Mouse (Mus musculus): Measurements from ENCODE around the gene Zfp963. TPM values are rescaled to one million over a fixed set of nuclear protein-coding genes. Genes with fewer than 3 reads are reported as not detected.

Gene Zfp963
- total and polyA plus RNA-seq, 3 experiments = 1.9 to 5.5 (median 4.8) TPM

GRCm38 (mm10) chr8:69717232-69717580, 32.6 kb downstream of the Zfp963 start:
- no peaks in the 10 kb centered on the region for H3K27me3 ChIP-seq (replicated peaks)
- H3K4me3 ChIP-seq (replicated peaks in 1 of 3; ENCODE audit: low read depth in 2 of 3, low read length in 2 of 3, poor library complexity in 1 of 3) = peak overlapping the region; percentile 56 to 91 (median 81)
- H3K9me3 ChIP-seq (replicated peaks; ENCODE audit: low read length) = no peaks in the 10 kb centered on the region
- DNase-seq (ENCODE audit: extremely low read depth) = no peak
- H3K9ac ChIP-seq (ENCODE audit: insufficient read depth, low read depth) = peak overlapping the region; percentile 41
- peaks cover 33% of the 10 kb centered on the region for H3K79me2 ChIP-seq (replicated peaks; ENCODE audit: control insufficient read depth, extremely low read depth, insufficient read depth, poor library complexity, severe bottlenecking)
- peaks cover 14 to 22% of the 10 kb centered on the region in 2 experiments for H3K36me3 ChIP-seq (replicated peaks in 1 of 2; ENCODE audit: control insufficient read depth in 1 of 2, insufficient read depth in 1 of 2, low read length in 1 of 2)
- TF ChIP-seq POLR2AphosphoS2 (IDR thresholded peaks at IDR 0.05; ENCODE audit: low read depth, low read length) (peak; percentile 5; the same call in 1 of the 2 replicates), NELFE (IDR thresholded peaks at IDR 0.05; ENCODE audit: low read depth, low read length) (peak; percentile 28; the same call in 1 of the 2 replicates), TBP (conservative IDR thresholded peaks at IDR 0.05; ENCODE audit: low read depth, low read length) (0 out of 2 replicates have a peak, but pooled peaks have one; percentile 79), CTCF (conservative IDR thresholded peaks at IDR 0.05 in 1 of 2, IDR thresholded peaks at IDR 0.05 in 1 of 2; ENCODE audit: low read depth in 2 of 2, low read length in 2 of 2) (no peak)
- H3K4me2 ChIP-seq (ENCODE audit: insufficient read depth, low read depth, poor library complexity, severe bottlenecking) = peak overlapping the region; percentile 37
- H3K4me1 ChIP-seq (ENCODE audit: control insufficient read depth in 1 of 2, insufficient read depth in 2 of 2) = peaks cover 4 to 24% of the 10 kb centered on the region in 2 experiments
- in situ Hi-C loops (cut with MboI; ENCODE audit: low pct_ligation_motif_present, low pct_unique_long_range_greater_than_20kb, low sequenced_read_pairs) = no loop called here
- dilution Hi-C loops (cut with MboI; ENCODE audit: extremely low pct_ligation_motif_present, extremely low pct_unique_long_range_greater_than_20kb, low sequenced_read_pairs) = no loop called here
- H3K27ac ChIP-seq (ENCODE audit: insufficient read depth, low read depth) = no peak overlapping the region

- Histone ChIP-seq H3K4me1 (ENCODE audit: control insufficient read depth in 1 of 2, insufficient read depth in 2 of 2) (peaks cover 4 to 24% of the 10 kb centered on the region in 2 experiments), H3K4me3 (replicated peaks in 1 of 3; ENCODE audit: low read depth in 2 of 3, low read length in 2 of 3, poor library complexity in 1 of 3) (peak overlapping the region; percentile 81 to 92 (median 91)), H3K27me3 (replicated peaks) (no peaks in the 10 kb centered on the region), H3K79me2 (replicated peaks; ENCODE audit: control insufficient read depth, extremely low read depth, insufficient read depth, poor library complexity, severe bottlenecking) (peaks cover 36% of the 10 kb centered on the region), H3K9ac (ENCODE audit: insufficient read depth, low read depth) (peak overlapping the region; percentile 94), H3K9me3 (replicated peaks; ENCODE audit: low read length) (no peaks in the 10 kb centered on the region), H3K36me3 (replicated peaks in 1 of 2; ENCODE audit: control insufficient read depth in 1 of 2, insufficient read depth in 1 of 2, low read length in 1 of 2) (peaks cover 14 to 27% of the 10 kb centered on the region in 2 experiments), H3K4me2 (ENCODE audit: insufficient read depth, low read depth, poor library complexity, severe bottlenecking) (no peak overlapping the region), H3K27ac (ENCODE audit: insufficient read depth, low read depth) (peak overlapping the region; percentile 98)
- dilution Hi-C loops (cut with MboI; ENCODE audit: extremely low pct_ligation_motif_present, extremely low pct_unique_long_range_greater_than_20kb, low sequenced_read_pairs) (no loop called here), in situ Hi-C loops (cut with MboI; ENCODE audit: low pct_ligation_motif_present, low pct_unique_long_range_greater_than_20kb, low sequenced_read_pairs) (no loop called here)
- peak; percentile 100 for DNase-seq (ENCODE audit: extremely low read depth)
- TF ChIP-seq ELF1 (IDR thresholded peaks at IDR 0.05; ENCODE audit: low read depth, low read length) = peak; percentile 99
- TF ChIP-seq ZNF384 (IDR thresholded peaks at IDR 0.05; ENCODE audit: low read depth, low read length) = no peak
- TF ChIP-seq TCF12 (IDR thresholded peaks at IDR 0.05; ENCODE audit: low read depth, low read length) = peak; percentile 67
- peak; percentile 91 for TF ChIP-seq BHLHE40 (IDR thresholded peaks at IDR 0.05; ENCODE audit: low read depth, low read length)
- TF ChIP-seq TBP (conservative IDR thresholded peaks at IDR 0.05; ENCODE audit: low read depth, low read length) = peak; percentile 72
- TF ChIP-seq JUN (IDR thresholded peaks at IDR 0.05; ENCODE audit: insufficient read depth, low read depth, low read length) = peak; percentile 84
- no peak for TF ChIP-seq PAX5 (IDR thresholded peaks at IDR 0.05; ENCODE audit: low read length)
- TF ChIP-seq UBTF (IDR thresholded peaks at IDR 0.05; ENCODE audit: low read depth, low read length) = no peak
- no peak for TF ChIP-seq ZC3H11A (IDR thresholded peaks at IDR 0.05; ENCODE audit: low read depth, low read length)
- TF ChIP-seq EP300 (IDR thresholded peaks at IDR 0.05; ENCODE audit: low read length) = no peak
- TF ChIP-seq MAZ (IDR thresholded peaks at IDR 0.05; ENCODE audit: low read depth, low read length) = peak; percentile 73; the same call in 1 of the 2 replicates
- TF ChIP-seq GABPA (IDR thresholded peaks at IDR 0.05; ENCODE audit: insufficient replicate concordance, low read depth, low read length) = peak; percentile 52; the same call in 1 of the 2 replicates
- peak; percentile 83 for TF ChIP-seq MAX (IDR thresholded peaks at IDR 0.05; ENCODE audit: low read length)
- TF ChIP-seq CTCF (conservative IDR thresholded peaks at IDR 0.05 in 1 of 2, IDR thresholded peaks at IDR 0.05 in 1 of 2; ENCODE audit: low read depth in 2 of 2, low read length in 2 of 2) = no peak
- no peak for TF ChIP-seq SMC3 (IDR thresholded peaks at IDR 0.05; ENCODE audit: low read depth, low read length)
- TF ChIP-seq NELFE (IDR thresholded peaks at IDR 0.05; ENCODE audit: low read depth, low read length) = peak; percentile 92
- TF ChIP-seq ZMIZ1 (IDR thresholded peaks at IDR 0.05; ENCODE audit: low read depth, low read length) = peak; percentile 95
- TF ChIP-seq CHD2 (IDR thresholded peaks at IDR 0.05; ENCODE audit: low read length) = peak; percentile 98
- TF ChIP-seq POLR2A (IDR thresholded peaks at IDR 0.05; ENCODE audit: low read depth, low read length) = peak; percentile 94
- TF ChIP-seq USF1 (IDR thresholded peaks at IDR 0.05; ENCODE audit: low read depth, low read length) = no peak
- peak; percentile 78; the same call in 1 of the 2 replicates for TF ChIP-seq CHD1 (IDR thresholded peaks at IDR 0.05; ENCODE audit: low read depth, low read length)
- TF ChIP-seq MXI1 (IDR thresholded peaks at IDR 0.05; ENCODE audit: low read depth, low read length) = peak; percentile 90
- 0 out of 2 replicates have a peak, but pooled peaks have one; percentile 60 for TF ChIP-seq RCOR1 (conservative IDR thresholded peaks at IDR 0.05; ENCODE audit: low read depth, low read length)
- TF ChIP-seq KAT2A (IDR thresholded peaks at IDR 0.05; ENCODE audit: insufficient replicate concordance, low read length) = peak; percentile 73; the same call in 1 of the 2 replicates
- peak; percentile 65; the same call in 1 of the 2 replicates for TF ChIP-seq MEF2A (IDR thresholded peaks at IDR 0.05; ENCODE audit: borderline replicate concordance, low read depth, low read length)
- no peak for TF ChIP-seq ZKSCAN1 (IDR thresholded peaks at IDR 0.05; ENCODE audit: borderline replicate concordance, low read depth, low read length)
- peak; percentile 66 for TF ChIP-seq MYC (IDR thresholded peaks at IDR 0.05; ENCODE audit: low read depth, low read length)
- TF ChIP-seq JUND (conservative IDR thresholded peaks at IDR 0.05; ENCODE audit: low read depth, low read length) = peak; percentile 89
- TF ChIP-seq RAD21 (IDR thresholded peaks at IDR 0.05; ENCODE audit: low read depth, low read length) = no peak
- peak; percentile 90 for TF ChIP-seq POLR2AphosphoS2 (IDR thresholded peaks at IDR 0.05; ENCODE audit: low read depth, low read length)
Measured at GRCm38 (mm10) chr8:69716403-69717231, 33.2 kb downstream of the Zfp963 start.
